Mouse (Mus musculus) layer of hippocampus, adult 9-11 months (tissue): Measurements from ENCODE around the gene Afap1.
A peak's percentile ranks its signal among the peaks of the same experiment; 100 is the strongest.

Experiments used
- DNase-seq: peaks from one replicate; pipeline ENCODE4 v3.0.0; 2022

Gene Afap1

GRCm38 (mm10) chr5:35980542-35980941 is 87.4 kb downstream of the Afap1 start:
- DNase-seq = no peak

GRCm38 (mm10) chr5:35981341-35981740 is 88.2 kb downstream of the Afap1 start:
- no peak for DNase-seq

GRCm38 (mm10) chr5:35981976-35982375 is 88.9 kb downstream of the Afap1 start:
- peak; percentile 72 for DNase-seq

- peak; percentile 45 for DNase-seq
Observed at GRCm38 (mm10) chr5:35985611-35986010, 92.5 kb downstream of the Afap1 start.

GRCm38 (mm10) chr5:35988085-35988484 is 95.0 kb downstream of the Afap1 start:
- DNase-seq = no peak

- no peak for DNase-seq
Observed at GRCm38 (mm10) chr5:35989506-35989905, 96.4 kb downstream of the Afap1 start.

GRCm38 (mm10) chr5:35989986-35990735 is 97.0 kb downstream of the Afap1 start:
- no peak for DNase-seq

- DNase-seq = no peak
Observed at GRCm38 (mm10) chr5:36003797-36004196, 110.7 kb downstream of the Afap1 start.

GRCm38 (mm10) chr5:36006106-36006505 is 113.0 kb downstream of the Afap1 start:
- no peak for DNase-seq

- DNase-seq = no peak
Observed at GRCm38 (mm10) chr5:36006586-36006985, 113.5 kb downstream of the Afap1 start.

- peak; percentile 36 for DNase-seq
Observed at GRCm38 (mm10) chr5:36007649-36008048, 114.5 kb downstream of the Afap1 start.

GRCm38 (mm10) chr5:36009405-36009804 is 116.3 kb downstream of the Afap1 start:
- no peak for DNase-seq

GRCm38 (mm10) chr5:36018366-36018765 is 125.2 kb downstream of the Afap1 start:
- DNase-seq = no peak

- DNase-seq = no peak
Observed at GRCm38 (mm10) chr5:36021091-36021490, 128.0 kb downstream of the Afap1 start.

- no peak for DNase-seq
Observed at GRCm38 (mm10) chr5:36022361-36022760, 129.2 kb downstream of the Afap1 start.

GRCm38 (mm10) chr5:36024003-36024685 is 131.0 kb downstream of the Afap1 start:
- DNase-seq = peak; percentile 30

- DNase-seq = peak; percentile 27
Observed at GRCm38 (mm10) chr5:36025076-36025475, 132.0 kb downstream of the Afap1 start.

- no peak for DNase-seq
Observed at GRCm38 (mm10) chr5:36033531-36034426, 140.7 kb downstream of the Afap1 start.

- DNase-seq = no peak
Observed at GRCm38 (mm10) chr5:36039596-36039995, 146.5 kb downstream of the Afap1 start.

GRCm38 (mm10) chr5:36040398-36041235 is 147.5 kb downstream of the Afap1 start:
- no peak for DNase-seq

- no peak for DNase-seq
Observed at GRCm38 (mm10) chr5:36041236-36041562, 148.1 kb downstream of the Afap1 start.

GRCm38 (mm10) chr5:36041756-36042155 is 148.6 kb downstream of the Afap1 start:
- no peak for DNase-seq

GRCm38 (mm10) chr5:36043154-36043553 is 150.0 kb downstream of the Afap1 start:
- no peak for DNase-seq
